Mouse (Mus musculus) forebrain, embryonic 16.5 days (tissue): ENCODE data around the gene Tnfrsf8. TPM values are rescaled to one million over a fixed set of nuclear protein-coding genes. Genes with fewer than 3 reads are reported as not detected.
A peak's percentile ranks its signal among the peaks of the same experiment; 100 is the strongest.

Source experiments
- ATAC-seq: fragments of 200-750 bp; cut with Nextera tagmentation; 2 replicates; pipeline ENCODE4 v1.8.0; 2017; ENCODE audit warnings: mild to moderate bottlenecking, moderate library complexity
- H3K27ac ChIP-seq: fragments of 300-500 bp; sonication (generic); 2 replicates; pipeline ENCODE4 v1.5.1; 2014; ENCODE audit warnings: low read length, control low read depth
- H3K27me3 ChIP-seq: fragments of 300-500 bp; sonication (generic); replicated peaks from 2 replicates; pipeline ENCODE4 v1.6.1; 2014; ENCODE audit warnings: low read length; ENCODE audit not compliant: control insufficient read depth, insufficient read depth
- H3K36me3 ChIP-seq: fragments of 300-500 bp; sonication (generic); 2 replicates; pipeline ENCODE4 v1.6.1; 2014; ENCODE audit not compliant: control insufficient read depth, insufficient read depth
- H3K4me1 ChIP-seq: fragments of 300-500 bp; sonication (generic); replicated peaks from 2 replicates; pipeline ENCODE4 v1.6.1; 2014; ENCODE audit warnings: low read length; ENCODE audit not compliant: control insufficient read depth, insufficient read depth
- H3K4me2 ChIP-seq: fragments of 300-500 bp; sonication (generic); 2 replicates; pipeline ENCODE4 v1.6.1; 2014; ENCODE audit warnings: mild to moderate bottlenecking, low read length, control low read depth
- H3K4me3 ChIP-seq: fragments of 300-500 bp; sonication (generic); replicated peaks from 2 replicates; pipeline ENCODE4 v1.5.1; 2014; ENCODE audit warnings: mild to moderate bottlenecking, low read length, control low read depth
- H3K9ac ChIP-seq: fragments of 300-500 bp; sonication (generic); replicated peaks from 2 replicates; pipeline ENCODE4 v1.6.1; 2014; ENCODE audit warnings: low read depth, low read length, control low read depth
- H3K9me3 ChIP-seq: fragments of 300-500 bp; sonication (generic); 2 replicates; pipeline ENCODE4 v1.6.1; 2016; ENCODE audit warnings: low read length; ENCODE audit not compliant: control insufficient read depth
- WGBS: fragments of 180-500 bp; shearing (Covaris S2); extraction: QIAGEN DNeasy Blood & Tissue Kit; methylation state at CpG from one replicate; pipeline ENCODE4 v1.1.7; 2014; 5-methylcytosine and 5-hydroxymethylcytosine counted together
- polyA plus RNA-seq: library from polyadenylated mRNA; unstranded; fragments of >200 nt; fragmentation: Nextera tagmentation; extraction: Ambion mirVana; gene quantifications from 2 replicates; pipeline ENCODE4 v1.2.1, GENCODE M21; 2015

Tnfrsf8 gene
- polyA plus RNA-seq, 1 experiment from 2014 or later: 0.81 TPM

- ATAC-seq: no peak
- H3K4me2 ChIP-seq: no peak overlapping the region
- H3K36me3 ChIP-seq: no peaks in the 10 kb centered on the region
- no peaks in the 10 kb centered on the region for H3K27me3 ChIP-seq
- H3K9ac ChIP-seq: no peak overlapping the region
- 88% methylated on average over 8 of the region's 8 CpGs for WGBS
- no peak overlapping the region for H3K27ac ChIP-seq
- no peak overlapping the region for H3K4me3 ChIP-seq
- H3K9me3 ChIP-seq: no peaks in the 10 kb centered on the region
- no peaks in the 10 kb centered on the region for H3K4me1 ChIP-seq
Observed at GRCm38 (mm10) chr4:145299355-145299754, 15.6 kb downstream of the Tnfrsf8 start.

DNA sequence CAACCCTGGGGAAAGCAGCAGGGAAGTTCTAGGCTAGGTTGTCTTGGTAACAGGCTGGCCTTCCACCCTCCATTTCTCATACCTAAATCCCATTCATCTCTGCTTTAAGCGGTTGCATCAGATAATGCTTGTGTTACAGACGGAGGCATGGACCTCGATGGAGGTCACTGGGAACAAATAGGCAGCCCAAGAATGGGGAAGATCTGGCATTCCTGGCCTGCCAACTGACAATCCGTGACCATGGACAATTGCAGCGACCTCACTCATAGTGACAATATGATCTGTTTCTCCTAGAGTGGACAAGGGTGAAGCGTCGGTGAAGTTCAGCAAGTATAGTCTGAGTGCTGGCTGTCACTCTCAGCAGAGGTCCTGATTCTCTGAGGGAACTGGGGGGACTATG is 16.1 kb downstream of the Tnfrsf8 start:
- H3K27ac ChIP-seq: no peak overlapping the region
- no peak overlapping the region for H3K9ac ChIP-seq
- H3K4me2 ChIP-seq: no peak overlapping the region
- H3K36me3 ChIP-seq: no peaks in the 10 kb centered on the region
- no peaks in the 10 kb centered on the region for H3K27me3 ChIP-seq
- 92% methylated on average over 7 of the region's 7 CpGs for WGBS
- no peaks in the 10 kb centered on the region for H3K4me1 ChIP-seq
- ATAC-seq: no peak
- no peaks in the 10 kb centered on the region for H3K9me3 ChIP-seq
- no peak overlapping the region for H3K4me3 ChIP-seq

DNA sequence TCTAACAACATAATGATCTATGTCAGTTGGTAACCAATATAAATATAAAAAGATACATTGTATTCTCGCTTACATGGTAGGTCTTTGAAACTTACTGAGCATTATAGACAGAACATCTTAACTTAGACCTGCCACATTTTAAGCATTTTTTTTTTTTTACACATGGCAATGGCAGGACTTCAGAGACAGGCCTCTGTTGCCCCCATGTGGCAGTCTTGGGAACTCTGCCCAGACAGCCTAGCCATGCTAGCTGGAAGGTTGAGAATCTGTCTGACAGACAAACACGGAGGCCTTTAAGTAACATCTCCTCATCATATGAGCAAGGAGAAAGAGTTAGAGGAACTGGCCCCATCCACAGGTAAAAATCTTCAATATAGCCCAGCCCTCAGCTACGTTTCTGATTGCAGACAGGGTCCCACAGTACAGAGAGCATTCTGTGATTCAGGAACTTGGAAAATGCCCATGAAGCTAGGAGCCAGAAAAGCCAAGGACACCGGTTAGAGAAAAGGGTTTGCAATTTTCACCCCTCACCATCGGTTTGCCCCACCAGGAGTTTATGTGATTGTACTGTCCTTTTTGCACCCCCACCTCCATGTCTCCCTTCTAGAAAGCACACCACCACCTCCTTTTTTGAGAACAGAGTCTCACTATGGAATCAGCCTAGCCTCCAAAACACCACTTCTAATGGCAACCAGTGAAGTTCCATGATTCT is 19.2 kb downstream of the Tnfrsf8 start:
- H3K36me3 ChIP-seq: no peaks in the 10 kb centered on the region
- no peaks in the 10 kb centered on the region for H3K27me3 ChIP-seq
- no peak for ATAC-seq
- H3K4me2 ChIP-seq: no peak overlapping the region
- no peaks in the 10 kb centered on the region for H3K4me1 ChIP-seq
- no peak overlapping the region for H3K27ac ChIP-seq
- 53% methylated on average over 5 of the region's 5 CpGs for WGBS
- H3K4me3 ChIP-seq: no peak overlapping the region
- no peaks in the 10 kb centered on the region for H3K9me3 ChIP-seq
- no peak overlapping the region for H3K9ac ChIP-seq

GRCm38 (mm10) chr4:145294588-145294987 is 20.4 kb downstream of the Tnfrsf8 start:
- no peak for ATAC-seq
- Histone ChIP-seq H3K4me2 (no peak overlapping the region), H3K9me3 (no peaks in the 10 kb centered on the region), H3K4me1 (no peaks in the 10 kb centered on the region), H3K27ac (no peak overlapping the region), H3K9ac (no peak overlapping the region), H3K36me3 (no peaks in the 10 kb centered on the region), H3K27me3 (no peaks in the 10 kb centered on the region), H3K4me3 (no peak overlapping the region)
- 89% methylated on average over 5 of the region's 5 CpGs for WGBS

GRCm38 (mm10) chr4:145286369-145287120 is 28.4 kb downstream of the Tnfrsf8 start:
- H3K9ac ChIP-seq: no peak overlapping the region
- H3K4me2 ChIP-seq: no peak overlapping the region
- H3K27me3 ChIP-seq: no peaks in the 10 kb centered on the region
- 49% methylated on average over 4 of the region's 4 CpGs for WGBS
- H3K27ac ChIP-seq: no peak overlapping the region
- peak; percentile 77 for ATAC-seq
- H3K9me3 ChIP-seq: no peaks in the 10 kb centered on the region
- no peak overlapping the region for H3K4me3 ChIP-seq
- H3K4me1 ChIP-seq: no peaks in the 10 kb centered on the region
- no peaks in the 10 kb centered on the region for H3K36me3 ChIP-seq

DNA sequence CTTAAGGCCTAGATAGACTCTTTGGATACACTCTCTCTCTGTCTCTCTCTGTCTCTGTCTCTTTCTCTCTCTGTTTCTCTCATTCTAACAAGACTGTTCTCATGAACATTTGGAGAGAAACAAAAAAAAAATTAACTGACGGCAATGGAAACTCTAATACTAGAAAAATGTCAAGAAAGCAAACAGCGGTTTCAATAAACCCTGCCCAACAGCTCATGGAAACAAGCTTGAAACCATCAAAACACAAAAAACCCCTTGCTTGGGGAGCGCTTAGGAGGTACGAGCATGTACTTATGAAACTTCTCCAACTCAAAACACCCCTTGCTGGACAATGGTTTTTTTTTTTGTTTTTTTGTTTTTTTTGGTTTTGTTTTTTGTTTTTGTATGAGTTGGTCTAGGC is 30.3 kb downstream of the Tnfrsf8 start:
- H3K9me3 ChIP-seq: no peaks in the 10 kb centered on the region
- no peak for ATAC-seq

DNA sequence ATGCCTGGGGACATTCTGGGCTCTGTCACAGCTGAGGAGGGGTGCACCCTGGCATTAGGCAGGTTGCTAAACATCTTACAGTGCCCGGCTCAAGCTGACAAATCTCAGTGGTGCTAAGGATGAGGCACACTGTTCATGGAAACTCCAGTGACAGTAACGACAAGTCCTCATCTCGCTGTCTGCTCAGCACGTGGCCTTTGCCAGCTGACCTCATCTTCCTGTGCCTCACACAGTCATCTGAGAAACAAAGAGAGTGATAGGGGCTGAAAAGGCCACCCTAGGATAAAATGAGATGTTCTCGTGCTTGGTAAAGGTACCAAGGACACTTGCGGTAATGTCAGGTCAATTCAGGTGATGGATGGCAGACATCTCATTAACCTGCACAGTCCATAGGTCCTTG is 31.5 kb downstream of the Tnfrsf8 start:
- Histone ChIP-seq H3K9me3 (0 out of 2 replicates have a peak, but pooled peaks cover 2% of the 10 kb centered on the region), H3K4me2 (no peak overlapping the region), H3K4me1 (no peaks in the 10 kb centered on the region), H3K27ac (no peak overlapping the region), H3K9ac (no peak overlapping the region), H3K4me3 (no peak overlapping the region), H3K36me3 (no peaks in the 10 kb centered on the region), H3K27me3 (no peaks in the 10 kb centered on the region)
- WGBS: 79% methylated on average over 6 of the region's 6 CpGs
- ATAC-seq: no peak

More for the DNA sequence above, 30.3 kb downstream of the Tnfrsf8 start:
- Histone ChIP-seq H3K4me3 (no peak overlapping the region), H3K9ac (no peak overlapping the region), H3K27ac (no peak overlapping the region), H3K4me1 (no peaks in the 10 kb centered on the region), H3K27me3 (no peaks in the 10 kb centered on the region), H3K36me3 (no peaks in the 10 kb centered on the region), H3K4me2 (no peak overlapping the region)
- WGBS: 95% methylated on average over 4 of the region's 4 CpGs

GRCm38 (mm10) chr4:145280966-145281365 is 34.0 kb downstream of the Tnfrsf8 start:
- H3K4me2 ChIP-seq: no peak overlapping the region
- H3K27me3 ChIP-seq: no peaks in the 10 kb centered on the region
- H3K4me3 ChIP-seq: no peak overlapping the region
- H3K36me3 ChIP-seq: no peaks in the 10 kb centered on the region
- no peak overlapping the region for H3K27ac ChIP-seq
- WGBS: 79% methylated on average over 6 of the region's 6 CpGs
- no peak for ATAC-seq
- H3K9me3 ChIP-seq: 0 out of 2 replicates have a peak, but pooled peaks cover 2% of the 10 kb centered on the region
- no peaks in the 10 kb centered on the region for H3K4me1 ChIP-seq
- no peak overlapping the region for H3K9ac ChIP-seq

DNA sequence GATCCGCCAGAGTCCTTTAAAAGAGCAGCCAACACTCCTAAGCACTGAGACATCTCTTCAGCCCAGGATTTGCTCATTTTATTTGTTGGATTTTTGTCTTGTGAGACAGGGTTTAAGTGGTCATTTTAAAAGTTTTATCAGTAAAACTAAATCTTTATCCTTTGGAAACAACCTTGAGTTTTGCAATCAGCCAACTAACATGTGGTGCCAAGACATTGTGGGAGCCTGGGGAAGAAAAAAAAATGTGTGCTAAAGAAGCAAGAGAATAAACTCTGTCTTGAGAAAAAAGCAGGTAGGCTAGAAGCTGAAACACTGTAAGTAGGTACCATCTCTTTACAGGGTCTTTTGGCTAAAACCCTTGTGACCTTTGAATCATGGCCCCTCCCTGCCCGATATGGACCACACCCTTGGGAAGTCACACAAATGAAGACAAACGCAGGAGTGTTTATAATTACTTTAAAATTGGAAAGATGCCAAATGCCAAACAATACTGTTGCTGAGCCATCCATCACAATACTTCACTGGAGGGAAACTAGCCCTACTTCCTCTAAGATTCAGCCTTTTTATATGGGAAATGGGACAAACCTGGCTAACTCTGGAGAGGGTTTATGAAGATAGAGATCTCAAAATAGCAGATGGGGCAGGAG is 36.1 kb downstream of the Tnfrsf8 start:
- Histone ChIP-seq H3K4me1 (no peaks in the 10 kb centered on the region), H3K4me2 (no peak overlapping the region), H3K27ac (no peak overlapping the region), H3K36me3 (no peaks in the 10 kb centered on the region), H3K4me3 (no peak overlapping the region), H3K9me3 (0 out of 2 replicates have a peak, but pooled peaks cover 2% of the 10 kb centered on the region), H3K9ac (no peak overlapping the region), H3K27me3 (no peaks in the 10 kb centered on the region)
- WGBS: 77% methylated on average over 3 of the region's 3 CpGs
- ATAC-seq: no peak
